Mouse (Mus musculus): Measurements from ENCODE around the gene Mdm4. TPM values are rescaled to one million over a fixed set of nuclear protein-coding genes. Genes with fewer than 3 reads are reported as not detected.

Mdm4 gene
- polyA plus RNA-seq, 1 experiment, result 7.4 TPM

- no peaks in the 10 kb centered on the region for H3K36me3 ChIP-seq (ENCODE audit: control insufficient read depth, insufficient read depth)
- no peak overlapping the region for H3ac ChIP-seq (ENCODE audit: control insufficient read depth, insufficient read length, low read depth)
- no peak for TF ChIP-seq FOSL1 (IDR thresholded peaks at IDR 0.05; ENCODE audit: insufficient read depth, low read length, poor library complexity, severe bottlenecking)
- TF ChIP-seq USF1 (IDR thresholded peaks at IDR 0.05; ENCODE audit: low read depth), result no peak
- no peak for TF ChIP-seq MYOD1 (IDR thresholded peaks at IDR 0.05; ENCODE audit: control insufficient read depth, insufficient read length, low read depth)
- no peak for TF ChIP-seq MAX (IDR thresholded peaks at IDR 0.05)
- no peak for TF ChIP-seq MYOG (IDR thresholded peaks at IDR 0.05; ENCODE audit: control insufficient read depth, extremely low read depth, insufficient read length)
- TF ChIP-seq CTCF (IDR thresholded peaks at IDR 0.05; ENCODE audit: control insufficient read depth, insufficient read depth, insufficient read length), result no peak
- no peak for TF ChIP-seq CEBPB (IDR thresholded peaks at IDR 0.05; ENCODE audit: low read depth)
- no peak overlapping the region for H3K4me3 ChIP-seq (ENCODE audit: insufficient read depth, poor library complexity, severe bottlenecking)
- H3K79me2 ChIP-seq (ENCODE audit: control insufficient read depth, insufficient read depth), result no peaks in the 10 kb centered on the region
- H3K27me3 ChIP-seq (ENCODE audit: control insufficient read depth, insufficient read depth, insufficient read length), result no peaks in the 10 kb centered on the region
- H3K79me3 ChIP-seq (ENCODE audit: low read depth), result no peaks in the 10 kb centered on the region
Measured at GRCm38 (mm10) chr1:133070157-133070556, 39.8 kb upstream of the Mdm4 start.

DNA sequence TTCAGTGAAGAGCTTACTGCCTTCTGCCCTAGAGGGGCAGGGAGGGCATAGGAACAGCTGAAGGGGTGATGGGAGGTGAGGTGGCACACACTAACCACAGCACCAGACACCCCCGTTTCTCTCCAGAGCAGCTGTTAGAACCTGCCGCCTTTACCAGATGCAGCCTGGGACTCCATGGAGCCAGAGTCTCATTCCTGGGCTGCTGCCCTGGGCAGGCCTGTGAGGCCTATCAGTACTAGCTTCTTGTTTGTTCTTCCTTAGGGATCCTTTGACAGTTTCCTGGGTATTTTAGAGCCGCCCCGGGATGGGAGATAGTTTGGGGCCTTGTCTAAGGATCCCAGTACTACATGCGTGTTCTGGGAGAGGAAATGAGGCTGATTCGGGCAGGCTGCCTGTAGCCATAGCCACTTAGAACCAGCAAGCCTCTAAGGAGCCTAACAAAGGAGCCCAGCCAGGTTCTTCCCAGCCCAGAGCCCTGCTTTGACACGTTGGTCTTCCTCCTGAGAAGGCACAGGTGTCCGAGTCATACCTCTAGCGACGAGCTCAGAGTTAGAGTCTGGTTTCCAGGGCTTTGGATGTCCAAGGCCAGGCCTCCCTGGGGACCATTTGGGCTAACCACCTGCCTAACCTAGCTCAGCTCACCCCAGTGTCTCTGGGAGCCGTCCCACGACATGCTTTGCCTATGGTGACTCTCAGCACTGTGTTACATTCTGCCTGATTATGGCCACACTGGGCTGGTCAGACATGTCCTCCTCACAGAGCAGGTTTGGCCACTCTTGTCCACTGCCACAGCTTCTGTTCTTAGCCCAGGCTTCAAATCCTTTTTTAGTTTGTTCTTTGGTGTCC lies 39.1 kb upstream of the Mdm4 start:
- Histone ChIP-seq H3K4me3 (ENCODE audit: insufficient read depth, poor library complexity, severe bottlenecking) (no peak overlapping the region), H3K27me3 (ENCODE audit: control insufficient read depth, insufficient read depth, insufficient read length) (no peaks in the 10 kb centered on the region), H3K79me2 (ENCODE audit: control insufficient read depth, insufficient read depth) (no peaks in the 10 kb centered on the region), H3K36me3 (ENCODE audit: control insufficient read depth, insufficient read depth) (no peaks in the 10 kb centered on the region), H3ac (ENCODE audit: control insufficient read depth, insufficient read length, low read depth) (no peak overlapping the region), H3K79me3 (ENCODE audit: low read depth) (no peaks in the 10 kb centered on the region)
- TF ChIP-seq CTCF (IDR thresholded peaks at IDR 0.05; ENCODE audit: control insufficient read depth, insufficient read depth, insufficient read length) (no peak), MYOD1 (IDR thresholded peaks at IDR 0.05; ENCODE audit: control insufficient read depth, insufficient read length, low read depth) (peak; percentile 46)

DNA sequence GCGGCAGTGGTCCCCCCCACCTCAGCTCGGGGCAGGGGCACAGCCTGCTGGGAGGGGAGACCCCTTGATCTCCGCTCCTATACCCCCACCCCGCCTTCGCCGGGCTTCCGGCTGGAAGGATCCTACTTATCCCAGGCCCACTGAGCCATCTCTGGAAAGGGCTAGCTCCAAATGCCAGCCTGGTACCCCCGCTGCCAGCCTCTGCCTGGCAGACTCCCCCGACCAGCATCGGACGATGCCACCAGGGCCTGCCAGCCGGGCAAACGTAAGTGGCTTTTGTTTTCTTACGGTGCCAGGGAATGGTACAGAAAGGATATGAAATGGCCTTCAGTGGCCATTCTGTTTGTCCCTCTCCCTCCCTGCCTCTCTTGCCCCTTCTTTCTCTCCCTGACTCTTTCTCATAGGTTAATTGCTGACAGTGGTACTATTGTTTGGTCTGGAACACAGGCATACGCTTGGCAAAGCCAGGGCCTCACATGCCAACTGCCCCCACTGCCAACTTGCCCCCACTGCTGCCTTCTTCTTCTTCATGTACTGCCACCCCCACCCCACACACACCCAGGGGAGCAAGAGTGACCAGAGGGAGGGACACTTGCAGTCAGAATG lies 38.4 kb upstream of the Mdm4 start:
- no peak overlapping the region for H3ac ChIP-seq (ENCODE audit: control insufficient read depth, insufficient read length, low read depth)
- H3K36me3 ChIP-seq (ENCODE audit: control insufficient read depth, insufficient read depth), result no peaks in the 10 kb centered on the region
- no peaks in the 10 kb centered on the region for H3K27me3 ChIP-seq (ENCODE audit: control insufficient read depth, insufficient read depth, insufficient read length)
- no peaks in the 10 kb centered on the region for H3K79me3 ChIP-seq (ENCODE audit: low read depth)
- TF ChIP-seq CEBPB (IDR thresholded peaks at IDR 0.05; ENCODE audit: low read depth), result no peak
- TF ChIP-seq FOSL1 (IDR thresholded peaks at IDR 0.05; ENCODE audit: insufficient read depth, low read length, poor library complexity, severe bottlenecking), result no peak
- no peak for TF ChIP-seq USF1 (IDR thresholded peaks at IDR 0.05; ENCODE audit: low read depth)
- TF ChIP-seq CTCF (IDR thresholded peaks at IDR 0.05; ENCODE audit: control insufficient read depth, insufficient read depth, insufficient read length), result no peak
- no peak for TF ChIP-seq MYOD1 (IDR thresholded peaks at IDR 0.05; ENCODE audit: control insufficient read depth, insufficient read length, low read depth)
- TF ChIP-seq MAX (IDR thresholded peaks at IDR 0.05), result no peak
- no peak for TF ChIP-seq MYOG (IDR thresholded peaks at IDR 0.05; ENCODE audit: control insufficient read depth, extremely low read depth, insufficient read length)
- no peaks in the 10 kb centered on the region for H3K79me2 ChIP-seq (ENCODE audit: control insufficient read depth, insufficient read depth)
- no peak overlapping the region for H3K4me3 ChIP-seq (ENCODE audit: insufficient read depth, poor library complexity, severe bottlenecking)

DNA sequence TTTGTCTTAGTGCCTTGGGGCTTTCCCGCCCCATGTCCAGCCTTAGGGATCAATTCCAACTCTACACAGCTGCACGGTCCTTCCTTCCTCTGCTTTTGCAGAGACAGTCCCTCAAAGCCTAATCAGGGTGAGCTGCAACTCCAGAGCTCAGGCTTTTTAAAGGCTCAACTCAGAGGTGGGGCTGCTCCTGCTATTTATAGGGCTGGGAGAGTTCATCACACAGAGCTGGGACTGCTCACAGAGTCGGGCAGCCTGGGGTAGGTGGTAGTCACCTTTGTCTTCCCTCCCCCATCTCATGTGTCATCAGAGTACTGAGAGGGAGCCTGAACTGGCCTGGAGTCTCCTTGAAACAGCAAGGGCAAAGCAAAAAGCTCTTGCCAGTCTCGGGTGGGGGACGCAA lies 37.9 kb upstream of the Mdm4 start:
- Histone ChIP-seq H3ac (ENCODE audit: control insufficient read depth, insufficient read length, low read depth) (no peak overlapping the region), H3K27me3 (ENCODE audit: control insufficient read depth, insufficient read depth, insufficient read length) (no peaks in the 10 kb centered on the region), H3K79me3 (ENCODE audit: low read depth) (no peaks in the 10 kb centered on the region), H3K36me3 (ENCODE audit: control insufficient read depth, insufficient read depth) (no peaks in the 10 kb centered on the region), H3K4me3 (ENCODE audit: insufficient read depth, poor library complexity, severe bottlenecking) (no peak overlapping the region), H3K79me2 (ENCODE audit: control insufficient read depth, insufficient read depth) (no peaks in the 10 kb centered on the region)
- no peak for TF ChIP-seq MYOG (IDR thresholded peaks at IDR 0.05; ENCODE audit: control insufficient read depth, extremely low read depth, insufficient read length)
- TF ChIP-seq MAX (IDR thresholded peaks at IDR 0.05), result no peak
- TF ChIP-seq USF1 (IDR thresholded peaks at IDR 0.05; ENCODE audit: low read depth), result no peak
- TF ChIP-seq FOSL1 (IDR thresholded peaks at IDR 0.05; ENCODE audit: insufficient read depth, low read length, poor library complexity, severe bottlenecking), result no peak
- TF ChIP-seq CEBPB (IDR thresholded peaks at IDR 0.05; ENCODE audit: low read depth), result no peak
- TF ChIP-seq CTCF (IDR thresholded peaks at IDR 0.05; ENCODE audit: control insufficient read depth, insufficient read depth, insufficient read length), result no peak
- TF ChIP-seq MYOD1 (IDR thresholded peaks at IDR 0.05; ENCODE audit: control insufficient read depth, insufficient read length, low read depth), result no peak

- Histone ChIP-seq H3K79me2 (ENCODE audit: control insufficient read depth, insufficient read depth) (no peaks in the 10 kb centered on the region), H3K79me3 (ENCODE audit: low read depth) (no peaks in the 10 kb centered on the region), H3K4me3 (ENCODE audit: insufficient read depth, poor library complexity, severe bottlenecking) (no peak overlapping the region), H3K27me3 (ENCODE audit: control insufficient read depth, insufficient read depth, insufficient read length) (no peaks in the 10 kb centered on the region), H3K36me3 (ENCODE audit: control insufficient read depth, insufficient read depth) (no peaks in the 10 kb centered on the region), H3ac (ENCODE audit: control insufficient read depth, insufficient read length, low read depth) (no peak overlapping the region)
- TF ChIP-seq MYOG (IDR thresholded peaks at IDR 0.05; ENCODE audit: control insufficient read depth, extremely low read depth, insufficient read length) (no peak), FOSL1 (IDR thresholded peaks at IDR 0.05; ENCODE audit: insufficient read depth, low read length, poor library complexity, severe bottlenecking) (no peak), MAX (IDR thresholded peaks at IDR 0.05) (no peak), USF1 (IDR thresholded peaks at IDR 0.05; ENCODE audit: low read depth) (no peak), CEBPB (IDR thresholded peaks at IDR 0.05; ENCODE audit: low read depth) (no peak), CTCF (IDR thresholded peaks at IDR 0.05; ENCODE audit: control insufficient read depth, insufficient read depth, insufficient read length) (no peak), MYOD1 (IDR thresholded peaks at IDR 0.05; ENCODE audit: control insufficient read depth, insufficient read length, low read depth) (no peak)
Measured at GRCm38 (mm10) chr1:133063164-133063563, 32.8 kb upstream of the Mdm4 start.

Data from C2C12 (cell line).